Mouse (Mus musculus): ENCODE results near the gene Slc25a11. TPM values are rescaled to one million over a fixed set of nuclear protein-coding genes. Genes with fewer than 3 reads are reported as not detected.

The Slc25a11 gene
- total RNA-seq, 1 experiment from 2014 or later: 42.9 TPM

GRCm38 (mm10) chr11:70608381-70609066, 38.8 kb downstream of the Slc25a11 start:
- no peak for ATAC-seq (replicated peaks in 1 of 2; ENCODE audit: insufficient read depth in 1 of 2, low FRiP score in 2 of 2, low TSS enrichment in 1 of 2, low read depth in 1 of 2, poor library complexity in 2 of 2, severe bottlenecking in 2 of 2)

GRCm38 (mm10) chr11:70607611-70608010, 39.7 kb downstream of the Slc25a11 start:
- no peak for ATAC-seq (replicated peaks in 1 of 2; ENCODE audit: insufficient read depth in 1 of 2, low FRiP score in 2 of 2, low TSS enrichment in 1 of 2, low read depth in 1 of 2, poor library complexity in 2 of 2, severe bottlenecking in 2 of 2)

- no peak for ATAC-seq (replicated peaks in 1 of 2; ENCODE audit: insufficient read depth in 1 of 2, low FRiP score in 2 of 2, low TSS enrichment in 1 of 2, low read depth in 1 of 2, poor library complexity in 2 of 2, severe bottlenecking in 2 of 2)
Observed at GRCm38 (mm10) chr11:70606717-70607116, 40.6 kb downstream of the Slc25a11 start.

- ATAC-seq (replicated peaks in 1 of 2; ENCODE audit: insufficient read depth in 1 of 2, low FRiP score in 2 of 2, low TSS enrichment in 1 of 2, low read depth in 1 of 2, poor library complexity in 2 of 2, severe bottlenecking in 2 of 2): peak; percentile 64 to 76
Observed at GRCm38 (mm10) chr11:70605024-70605566, 42.2 kb downstream of the Slc25a11 start.

- ATAC-seq (replicated peaks in 1 of 2; ENCODE audit: insufficient read depth in 1 of 2, low FRiP score in 2 of 2, low TSS enrichment in 1 of 2, low read depth in 1 of 2, poor library complexity in 2 of 2, severe bottlenecking in 2 of 2): no peak
Observed at GRCm38 (mm10) chr11:70598451-70598953, 48.8 kb downstream of the Slc25a11 start.

- peak in 1 of 2 experiments; percentile 39; a peak in 2 of 4 replicates for ATAC-seq (replicated peaks in 1 of 2; ENCODE audit: insufficient read depth in 1 of 2, low FRiP score in 2 of 2, low TSS enrichment in 1 of 2, low read depth in 1 of 2, poor library complexity in 2 of 2, severe bottlenecking in 2 of 2)
Observed at GRCm38 (mm10) chr11:70597301-70597700, 50.0 kb downstream of the Slc25a11 start.

GRCm38 (mm10) chr11:70596094-70596493, 51.2 kb downstream of the Slc25a11 start:
- no peak for ATAC-seq (replicated peaks in 1 of 2; ENCODE audit: insufficient read depth in 1 of 2, low FRiP score in 2 of 2, low TSS enrichment in 1 of 2, low read depth in 1 of 2, poor library complexity in 2 of 2, severe bottlenecking in 2 of 2)

GRCm38 (mm10) chr11:70595638-70596037, 51.6 kb downstream of the Slc25a11 start:
- ATAC-seq (replicated peaks in 1 of 2; ENCODE audit: insufficient read depth in 1 of 2, low FRiP score in 2 of 2, low TSS enrichment in 1 of 2, low read depth in 1 of 2, poor library complexity in 2 of 2, severe bottlenecking in 2 of 2): peak; percentile 50 to 51; a peak in 3 of 4 replicates

GRCm38 (mm10) chr11:70594253-70594989, 52.9 kb downstream of the Slc25a11 start:
- ATAC-seq (replicated peaks in 1 of 2; ENCODE audit: insufficient read depth in 1 of 2, low FRiP score in 2 of 2, low TSS enrichment in 1 of 2, low read depth in 1 of 2, poor library complexity in 2 of 2, severe bottlenecking in 2 of 2): no peak

Other genes with a start within 250 kb of the Slc25a11 start
- gene Pelp1, start 237.4 kb downstream of the Slc25a11 start, total RNA-seq (2017): 8.8 and 9.8 TPM in 2 replicates
- gene Arrb2, start 214.8 kb downstream of the Slc25a11 start, total RNA-seq (2017): 43.3 and 68.7 TPM in 2 replicates
- gene Med11, start 195.6 kb downstream of the Slc25a11 start, total RNA-seq (2017): 38.1 and 40.7 TPM in 2 replicates
- 0.35 TPM in 1 of 2 replicates, not detected in the other for gene Zmynd15, start 188.0 kb downstream of the Slc25a11 start, total RNA-seq (2017)
- gene Cxcl16, start 187.5 kb downstream of the Slc25a11 start, total RNA-seq (2017): 1.8 TPM in 1 of 2 replicates, not detected in the other
- gene Tm4sf5, start 142.2 kb downstream of the Slc25a11 start, total RNA-seq (2017): not detected in 2 replicates
- gene Vmo1, start 132.9 kb downstream of the Slc25a11 start, total RNA-seq (2017): not detected in 2 replicates
- not detected in 2 replicates for gene Gltpd2, start 128.3 kb downstream of the Slc25a11 start, total RNA-seq (2017)
- gene Psmb6, start 122.1 kb downstream of the Slc25a11 start, total RNA-seq (2017): 209 and 236 TPM in 2 replicates
- gene Gm40193, start 114.5 kb downstream of the Slc25a11 start, total RNA-seq (2017): not detected in 2 replicates
- 5.5 and 14.4 TPM in 2 replicates for gene Pld2, start 107.4 kb downstream of the Slc25a11 start, total RNA-seq (2017)
- 26.4 and 30.8 TPM in 2 replicates for gene Mink1, start 84.6 kb downstream of the Slc25a11 start, total RNA-seq (2017)
- gene 4930544D05Rik, start 31.6 kb downstream of the Slc25a11 start, total RNA-seq (2017): not detected in 2 replicates
- not detected in 2 replicates for gene Chrne, start 28.3 kb downstream of the Slc25a11 start, total RNA-seq (2017)
- gene Gp1ba, start 8.4 kb downstream of the Slc25a11 start, total RNA-seq (2017): 0.45 and 0.75 TPM in 2 replicates
- gene Rnf167, start 244 bp downstream of the Slc25a11 start, total RNA-seq (2017): 51.8 and 73.4 TPM in 2 replicates
- 348 and 461 TPM in 2 replicates for gene Pfn1, start 7.2 kb upstream of the Slc25a11 start, total RNA-seq (2017)
- gene Eno3, start 9.7 kb upstream of the Slc25a11 start, total RNA-seq (2017): 8.4 and 10.6 TPM in 2 replicates
- 41.1 and 114 TPM in 2 replicates for gene Spag7, start 21.9 kb upstream of the Slc25a11 start, total RNA-seq (2017)
- gene Camta2, start 40.6 kb upstream of the Slc25a11 start, total RNA-seq (2017): 3.6 and 4.9 TPM in 2 replicates
- 0.25 TPM in 1 of 2 replicates, not detected in the other for gene Inca1, start 52.7 kb upstream of the Slc25a11 start, total RNA-seq (2017)
- 6.7 and 7.3 TPM in 2 replicates for gene Kif1c, start 53.1 kb upstream of the Slc25a11 start, total RNA-seq (2017)
- gene Zfp3, start 116.7 kb upstream of the Slc25a11 start, total RNA-seq (2017): 3.7 and 8.3 TPM in 2 replicates
- 0.25 and 0.69 TPM in 2 replicates for gene Scimp, start 165.1 kb upstream of the Slc25a11 start, total RNA-seq (2017)
- 67.7 and 75.9 TPM in 2 replicates for gene Rabep1, start 197.3 kb upstream of the Slc25a11 start, total RNA-seq (2017)